Comparison of ENCODE assay signal across 8 mouse cellular contexts in the genomic region with DNA sequence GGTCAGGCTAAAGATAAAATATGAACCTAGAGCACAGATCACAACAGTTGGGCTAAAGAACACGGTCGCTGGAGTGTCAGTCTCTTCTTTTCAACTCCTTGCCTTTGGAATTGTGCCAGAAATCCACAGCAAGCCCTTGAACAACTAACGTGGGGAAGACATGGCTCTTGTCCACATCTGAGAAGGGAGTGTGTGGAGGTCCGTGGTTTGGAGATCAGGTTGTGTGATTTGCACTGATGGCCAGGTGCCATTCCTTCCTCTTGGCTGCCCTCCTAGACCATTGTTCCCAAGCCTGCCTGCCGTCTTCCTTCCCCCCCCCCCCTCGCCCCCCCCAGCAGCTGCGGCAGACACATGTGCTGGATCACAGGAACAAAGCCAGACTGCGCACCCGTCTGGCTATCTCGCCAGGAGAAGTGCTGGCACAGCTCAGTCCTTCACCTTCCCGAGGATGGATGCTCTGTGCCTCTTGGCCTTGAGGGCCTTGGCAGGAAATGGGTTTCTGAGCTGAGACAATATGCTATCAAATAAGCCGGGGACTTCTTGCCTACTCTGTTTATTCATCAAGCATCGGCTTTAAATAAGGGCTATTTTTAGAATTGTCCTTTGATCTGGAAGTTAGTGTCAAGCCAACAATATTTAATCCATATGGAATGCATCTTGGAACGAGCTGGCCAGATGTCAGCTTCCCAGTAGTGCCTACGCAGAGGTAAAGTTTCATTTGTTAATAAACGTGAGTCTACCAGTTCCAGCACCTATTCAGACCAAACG.
DNase-seq lines count a peak whose midpoint lies in the region; TF ChIP-seq lines count a peak whose summit lies in the region.

No protein-coding gene starts in this region.

- H3K9ac ChIP-seq in heart, adult 2 months (ENCODE audit: low read depth, low read length): 0 out of 2 replicates have a peak overlapping the region, but pooled peaks have one; percentile 22

- TF ChIP-seq EP300 in heart, adult 2 months (IDR thresholded peaks at IDR 0.05; ENCODE audit: insufficient read depth, low read depth, low read length): peak; percentile 87; the same call in 1 of the 2 replicates

- H3K79me2 ChIP-seq in heart, adult 2 months (replicated peaks; ENCODE audit: control insufficient read depth, insufficient read depth, low read length): no peaks in the 10 kb centered on the region

- 14% methylated on average over 17 of the region's 17 CpGs for WGBS in heart, adult 2 months

- no peak for TF ChIP-seq CTCF in heart, adult 2 months (IDR thresholded peaks at IDR 0.05)

- peak; percentile 15; the same call in 1 of the 2 replicates for TF ChIP-seq POLR2A in heart, adult 2 months (IDR thresholded peaks at IDR 0.05; ENCODE audit: insufficient read depth, low read depth, low read length)

- no peaks in the 10 kb centered on the region for H3K27me3 ChIP-seq in heart, adult 2 months (ENCODE audit: control insufficient read depth, insufficient read depth, low read length)

- H3K4me1 ChIP-seq in heart, adult 2 months (ENCODE audit: control insufficient read depth, insufficient read depth, low read length): peaks cover 19% of the 10 kb centered on the region

- H3K4me3 ChIP-seq in heart, adult 2 months: no peak overlapping the region

- peak overlapping the region; percentile 85 for H3K27ac ChIP-seq in heart, adult 2 months

- peak; percentile 65 for DNase-seq in adrenal gland, adult 8-10 months
- peak; percentile 86 for DNase-seq in cerebellum, adult 9-10 months
- peak; percentile 74 to 78 for DNase-seq in heart, adult 2 months
- peak; percentile 69 for DNase-seq in kidney, adult 9 months
- DNase-seq in lung, postnatal 4 days: peak; percentile 67 to 90
- no peak for DNase-seq in embryo, embryonic 10.5 days (ENCODE audit: low spot score)
- DNase-seq in thymus, adult 18-20 months: no peak
- DNase-seq in yolk sac, embryonic 10.5 days (ENCODE audit: low spot score): no peak

- H3K36me3 ChIP-seq in heart, adult 2 months (ENCODE audit: control insufficient read depth, insufficient read depth, low read length): peaks cover 11% of the 10 kb centered on the region; the same call in 1 of the 2 replicates

- intact Hi-C loops in heart, adult 2 months (cut with DNase I): loop anchor here (1.0 to 5.0 kb wide), 2 partner anchors 23 to 115 kb away; no protein-coding TSS in a partner anchor

Comparison
In these comparisons a context has a peak if more than half of its experiments do, and no peak if none do; other contexts are left out.
1. DNase-seq: peak in adrenal gland, adult 8-10 months (single experiment), cerebellum, adult 9-10 months (single experiment), heart, adult 2 months (2 of 2), kidney, adult 9 months (single experiment) and lung, postnatal 4 days (2 of 2); none in embryo, embryonic 10.5 days (single experiment), thymus, adult 18-20 months (0 of 2) and yolk sac, embryonic 10.5 days (single experiment).